Mouse (Mus musculus) forebrain, embryonic 11.5 days (tissue): ENCODE results near the gene Ucn3. TPM values are rescaled to one million over a fixed set of nuclear protein-coding genes. Genes with fewer than 3 reads are reported as not detected.

Source experiments
- microRNA-seq: library from miRNA; unstranded; fragments of <30 nt; microRNA quantifications from one replicate; pipeline ENCODE4, GENCODE M21; 2016; ENCODE audit not compliant: insufficient number of aligned reads
- polyA plus RNA-seq: library from polyadenylated mRNA; unstranded; fragments of >200 nt; fragmentation: Nextera tagmentation; extraction: Ambion mirVana; gene quantifications from 2 replicates; pipeline ENCODE4 v1.2.1, GENCODE M21; 2014

Ucn3 gene
- polyA plus RNA-seq, 1 experiment from 2014 or later, result not detected

Small RNA genes lying within 50 kb of the gene (microRNA-seq; reads per million reads assigned to microRNA genes)
- not detected for gene Gm22460

Other genes starting within 250 kb of the Ucn3 start
- not detected in 2 replicates for gene Calml3, start 141.0 kb downstream of the Ucn3 start, polyA plus RNA-seq
- not detected in 2 replicates for gene Calm4, start 107.6 kb downstream of the Ucn3 start, polyA plus RNA-seq
- gene Calm5, start 91.2 kb downstream of the Ucn3 start, polyA plus RNA-seq, result not detected in 2 replicates
- gene Net1, start 27.1 kb downstream of the Ucn3 start, polyA plus RNA-seq, result 49.0 and 49.3 TPM in 2 replicates
- not detected in 2 replicates for gene Tubal3, start 27.1 kb downstream of the Ucn3 start, polyA plus RNA-seq
- 0.31 TPM in 1 of 2 replicates, not detected in the other for gene Akr1c14, start 103.7 kb upstream of the Ucn3 start, polyA plus RNA-seq
- not detected in 2 replicates for gene Akr1c18, start 205.3 kb upstream of the Ucn3 start, polyA plus RNA-seq
- 0.35 and 0.75 TPM in 2 replicates for gene Akr1c13, start 245.8 kb upstream of the Ucn3 start, polyA plus RNA-seq